9 mouse cellular contexts compared by ENCODE assay signal in genomic region chr5:147133662-147134061, GRCm38 (mm10). TPM values are rescaled to one million over a fixed set of nuclear protein-coding genes. Genes with fewer than 3 reads are reported as not detected.
DNase-seq lines count a peak whose midpoint lies in the region; ATAC-seq and TF ChIP-seq lines count a peak whose summit lies in the region.
"Had no signal": no experiment of that assay in that cellular context is flagged by ENCODE, and none has a peak within 500 bp of the region (broad histone marks: within the 10 kb centered on the region; RNA-seq: fewer than 3 reads in every experiment).

No protein-coding gene starts in this region.

- ATAC-seq in forebrain, embryonic 16.5 days = no peak
- no peak for ATAC-seq in liver, embryonic 12.5 days

- no peaks in the 10 kb centered on the region for H3K36me3 ChIP-seq in E14TG2a.4 (ENCODE audit: insufficient read depth, low read length)
- no peaks in the 10 kb centered on the region for H3K36me3 ChIP-seq in forebrain, embryonic 16.5 days (ENCODE audit: control insufficient read depth, insufficient read depth)
- no peaks in the 10 kb centered on the region for H3K36me3 ChIP-seq in liver, embryonic 12.5 days

- H3K27me3 ChIP-seq in E14TG2a.4 (ENCODE audit: insufficient read depth, low read length) = peaks cover 32% of the 10 kb centered on the region
- peaks cover 34% of the 10 kb centered on the region for H3K27me3 ChIP-seq in forebrain, embryonic 16.5 days (replicated peaks; ENCODE audit: control insufficient read depth, insufficient read depth, low read length)
- no peaks in the 10 kb centered on the region for H3K27me3 ChIP-seq in liver, embryonic 12.5 days (replicated peaks)

- H3K4me3 ChIP-seq in E14TG2a.4 (replicated peaks; ENCODE audit: low read length) = peak overlapping the region; percentile 39; the same call in 1 of the 2 replicates
- H3K4me3 ChIP-seq in forebrain, embryonic 16.5 days (replicated peaks; ENCODE audit: low read length) = peak overlapping the region; percentile 20; the same call in 1 of the 2 replicates
- no peak overlapping the region for H3K4me3 ChIP-seq in liver, embryonic 12.5 days

- H3K4me1 ChIP-seq in E14TG2a.4 (replicated peaks; ENCODE audit: low read depth, low read length) = peaks cover 16% of the 10 kb centered on the region
- H3K4me1 ChIP-seq in forebrain, embryonic 16.5 days (replicated peaks; ENCODE audit: control insufficient read depth, insufficient read depth, low read length) = peaks cover 4% of the 10 kb centered on the region
- H3K4me1 ChIP-seq in liver, embryonic 12.5 days = no peaks in the 10 kb centered on the region

- DNase-seq in embryo, embryonic 10 days (ENCODE audit: low spot score) = peak; percentile 34
- DNase-seq in embryo, embryonic 9.5 days (ENCODE audit: extremely low spot score) = no peak
- no peak for DNase-seq in thymus, adult 18-20 months
- no peak for DNase-seq in thymus, postnatal 36 days
- no peak for DNase-seq in cerebellum, adult 9-11 months
- DNase-seq: adrenal gland, postnatal 14 days had no signal

- H3K27ac ChIP-seq in forebrain, embryonic 16.5 days (ENCODE audit: low read length) = no peak overlapping the region
- no peak overlapping the region for H3K27ac ChIP-seq in liver, embryonic 12.5 days

- no peak overlapping the region for H3K9ac ChIP-seq in forebrain, embryonic 16.5 days (replicated peaks; ENCODE audit: low read depth, low read length)
- no peak overlapping the region for H3K9ac ChIP-seq in liver, embryonic 12.5 days

- H3K9me3 ChIP-seq in E14TG2a.4 (ENCODE audit: low read length) = no peaks in the 10 kb centered on the region; the same call in 1 of the 2 replicates
- no peaks in the 10 kb centered on the region for H3K9me3 ChIP-seq in forebrain, embryonic 16.5 days (ENCODE audit: control insufficient read depth, low read length)
- no peaks in the 10 kb centered on the region for H3K9me3 ChIP-seq in liver, embryonic 12.5 days (replicated peaks)

- 3% methylated on average over 17 of the region's 17 CpGs for WGBS in forebrain, embryonic 16.5 days
- WGBS in liver, embryonic 12.5 days (ENCODE audit: insufficient replicate concordance) = 28% methylated on average over 17 of the region's 17 CpGs

- TF ChIP-seq CTCF in E14TG2a.4 (conservative IDR thresholded peaks at IDR 0.05; ENCODE audit: low read length) = no peak

- H3K4me2 ChIP-seq in forebrain, embryonic 16.5 days (ENCODE audit: low read length) = peak overlapping the region; percentile 42
- peak overlapping the region; percentile 22; the same call in 1 of the 2 replicates for H3K4me2 ChIP-seq in liver, embryonic 12.5 days

RNA-seq across cellular contexts. Expression of gene Gsx1, which starts 54.8 kb away (rescaled TPM):
- 1.5 and 1.9 TPM in 2 replicates for polyA plus RNA-seq in forebrain, embryonic 16.5 days (2015; fragmentation: Nextera tagmentation; extraction: Ambion mirVana)
- not detected in 2 replicates for polyA plus RNA-seq in liver, embryonic 12.5 days (2016; fragmentation: Nextera tagmentation; extraction: Ambion mirVana)

RNA-seq across cellular contexts. Expression of gene Polr1d, which starts 56.8 kb away (rescaled TPM):
- polyA plus RNA-seq in forebrain, embryonic 16.5 days (2015; fragmentation: Nextera tagmentation; extraction: Ambion mirVana) = 107 and 115 TPM in 2 replicates
- 116 TPM in 2 replicates for polyA plus RNA-seq in liver, embryonic 12.5 days (2016; fragmentation: Nextera tagmentation; extraction: Ambion mirVana)

RNA-seq across cellular contexts. Expression of gene Lnx2, which starts 57.3 kb away (rescaled TPM):
- polyA plus RNA-seq in forebrain, embryonic 16.5 days (2015; fragmentation: Nextera tagmentation; extraction: Ambion mirVana) = 12.8 and 14.3 TPM in 2 replicates
- polyA plus RNA-seq in liver, embryonic 12.5 days (2016; fragmentation: Nextera tagmentation; extraction: Ambion mirVana) = 6.5 and 6.8 TPM in 2 replicates
